Mouse (Mus musculus) testis, adult 2 months (tissue): ENCODE measurements around the gene Pnliprp1. TPM values are rescaled to one million over a fixed set of nuclear protein-coding genes. Genes with fewer than 3 reads are reported as not detected.

ENCODE experiments used
- H3K27ac ChIP-seq: fragments of 200-500 bp; 2 replicates; pipeline ENCODE4 v1.5.1; 2012; ENCODE audit warnings: low read depth, low read length; ENCODE audit not compliant: control insufficient read depth, insufficient read depth
- H3K27me3 ChIP-seq: fragments of 200-500 bp; 2 replicates; pipeline ENCODE4 v1.6.1; 2012; ENCODE audit warnings: mild to moderate bottlenecking, low read length, moderate library complexity; ENCODE audit not compliant: control insufficient read depth, insufficient read depth
- H3K36me3 ChIP-seq: fragments of 200-500 bp; 2 replicates; pipeline ENCODE4 v1.6.1; 2012; ENCODE audit warnings: mild to moderate bottlenecking, low read length; ENCODE audit not compliant: control insufficient read depth, insufficient read depth
- H3K4me1 ChIP-seq: fragments of 200-500 bp; 2 replicates; pipeline ENCODE4 v1.6.1; 2012; ENCODE audit warnings: low read length; ENCODE audit not compliant: control insufficient read depth, insufficient read depth
- H3K4me3 ChIP-seq: fragments of 200-500 bp; 2 replicates; pipeline ENCODE4 v1.5.1; 2012; ENCODE audit warnings: low read depth, mild to moderate bottlenecking, low read length, moderate library complexity, mixed read lengths; ENCODE audit not compliant: control insufficient read depth
- CTCF ChIP-seq: fragments of 200-500 bp; IDR thresholded peaks from 2 replicates; pipeline ENCODE4 v1.5.1; 2012; ENCODE audit warnings: low read depth, mild to moderate bottlenecking, inconsistent platforms, low read length, moderate library complexity; ENCODE audit not compliant: control insufficient read depth, insufficient read depth, insufficient replicate concordance
- POLR2A ChIP-seq: fragments of 200-500 bp; IDR thresholded peaks from 2 replicates; pipeline ENCODE4 v1.6.1; 2012; ENCODE audit warnings: low read depth, mild to moderate bottlenecking, inconsistent platforms, low read length, moderate library complexity; ENCODE audit not compliant: control insufficient read depth
- polyA plus RNA-seq: library from polyadenylated mRNA; depleted of rRNA; stranded (reverse); fragments of >200 nt; gene quantifications from 2 replicates; pipeline ENCODE4 v1.2.3, GENCODE M21; 2012

Pnliprp1 gene
- polyA plus RNA-seq, 1 experiment, result 0.19 TPM

DNA sequence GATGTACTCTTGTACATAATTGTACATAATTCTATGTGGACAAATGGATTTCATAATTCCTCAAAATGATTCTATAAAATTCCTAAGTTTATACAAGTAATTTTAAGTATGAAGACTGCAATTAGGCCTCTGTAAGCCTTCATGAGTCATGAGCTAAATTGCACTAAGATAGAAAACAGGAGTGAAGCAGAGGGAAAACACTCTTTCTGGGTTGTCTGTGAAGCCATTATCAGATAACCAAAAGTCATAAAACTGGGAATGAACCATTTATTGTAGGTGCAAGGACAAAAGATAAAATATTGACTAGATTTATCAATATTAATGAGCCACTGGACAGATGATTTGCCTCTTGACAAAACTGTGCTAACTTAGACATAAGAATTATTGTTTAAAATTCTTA, 8.2 kb upstream of the Pnliprp1 start:
- H3K36me3 ChIP-seq, result no peaks in the 10 kb centered on the region
- H3K27me3 ChIP-seq, result no peaks in the 10 kb centered on the region
- no peak overlapping the region for H3K4me3 ChIP-seq
- TF ChIP-seq POLR2A (no peak), CTCF (no peak)
- no peaks in the 10 kb centered on the region for H3K4me1 ChIP-seq
- no peak overlapping the region for H3K27ac ChIP-seq

DNA sequence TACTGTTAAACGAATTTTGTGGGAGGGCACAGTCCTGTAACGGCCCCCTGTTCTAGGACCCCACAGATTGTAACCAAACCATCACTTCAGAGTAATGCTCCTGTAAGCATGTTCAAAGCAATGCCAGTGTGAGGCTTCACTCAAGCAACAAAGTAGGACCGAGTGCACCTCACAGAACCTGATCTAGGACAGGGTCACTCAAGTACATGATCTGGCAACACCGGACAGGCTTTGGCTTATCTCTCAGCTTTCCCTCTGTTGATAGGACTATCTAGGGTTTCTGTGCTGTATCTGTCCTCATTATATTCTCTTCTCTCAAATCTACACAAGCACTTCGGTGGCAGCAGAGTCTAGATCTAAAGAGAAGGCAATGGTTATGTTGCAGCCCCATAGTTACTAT, 2.1 kb upstream of the Pnliprp1 start:
- no peaks in the 10 kb centered on the region; the same call in 1 of the 2 replicates for H3K4me1 ChIP-seq
- H3K27me3 ChIP-seq, result no peaks in the 10 kb centered on the region
- H3K4me3 ChIP-seq, result no peak overlapping the region
- H3K27ac ChIP-seq, result no peak overlapping the region
- TF ChIP-seq CTCF, result no peak
- no peak for TF ChIP-seq POLR2A
- H3K36me3 ChIP-seq, result no peaks in the 10 kb centered on the region

DNA sequence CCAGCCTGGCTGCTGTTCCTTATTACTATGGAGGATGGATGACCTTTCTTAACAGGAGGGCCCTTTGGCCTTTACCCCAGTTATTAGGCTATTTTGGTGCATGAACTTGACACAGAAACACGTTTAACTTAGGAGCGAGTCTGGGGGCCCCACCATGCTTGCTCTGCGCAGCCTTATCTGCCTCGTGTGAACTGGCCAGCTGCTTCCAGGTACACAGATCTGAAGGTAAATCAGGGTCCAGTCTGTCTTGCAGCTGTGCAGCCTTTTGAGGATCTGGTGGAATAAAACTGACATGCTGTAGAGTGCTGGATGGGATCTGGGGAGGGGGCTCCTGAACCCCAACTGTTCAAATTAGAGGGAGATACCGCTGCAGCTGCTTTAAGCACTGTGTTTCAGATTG, 931 bp upstream of the Pnliprp1 start:
- H3K4me3 ChIP-seq, result no peak overlapping the region
- TF ChIP-seq CTCF (no peak), POLR2A (no peak)
- H3K4me1 ChIP-seq, result no peaks in the 10 kb centered on the region; the same call in 1 of the 2 replicates
- H3K27me3 ChIP-seq, result no peaks in the 10 kb centered on the region
- no peak overlapping the region for H3K27ac ChIP-seq
- H3K36me3 ChIP-seq, result no peaks in the 10 kb centered on the region

DNA sequence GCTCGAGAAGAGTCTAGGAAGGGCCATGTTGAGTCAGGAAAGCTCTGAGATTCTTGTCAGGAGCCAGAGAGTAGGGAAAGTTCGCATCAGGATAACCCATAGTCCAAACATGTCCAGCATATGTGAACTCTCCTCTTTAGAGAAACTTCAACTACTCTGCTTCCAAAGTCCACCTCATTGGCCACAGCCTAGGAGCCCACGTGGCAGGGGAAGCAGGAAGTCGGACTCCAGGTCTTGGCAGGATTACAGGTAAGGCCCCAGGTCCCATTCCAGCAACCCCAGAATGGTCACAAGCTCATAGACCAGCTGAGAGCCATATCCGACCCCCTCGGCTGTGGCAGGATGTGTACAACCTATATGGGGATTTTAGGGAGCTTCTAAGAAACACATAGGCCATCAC, 4.5 kb downstream of the Pnliprp1 start:
- H3K36me3 ChIP-seq, result no peaks in the 10 kb centered on the region
- H3K4me1 ChIP-seq, result no peaks in the 10 kb centered on the region
- H3K4me3 ChIP-seq, result no peak overlapping the region
- TF ChIP-seq POLR2A, result no peak
- TF ChIP-seq CTCF, result no peak
- H3K27ac ChIP-seq, result no peak overlapping the region
- no peaks in the 10 kb centered on the region for H3K27me3 ChIP-seq

DNA sequence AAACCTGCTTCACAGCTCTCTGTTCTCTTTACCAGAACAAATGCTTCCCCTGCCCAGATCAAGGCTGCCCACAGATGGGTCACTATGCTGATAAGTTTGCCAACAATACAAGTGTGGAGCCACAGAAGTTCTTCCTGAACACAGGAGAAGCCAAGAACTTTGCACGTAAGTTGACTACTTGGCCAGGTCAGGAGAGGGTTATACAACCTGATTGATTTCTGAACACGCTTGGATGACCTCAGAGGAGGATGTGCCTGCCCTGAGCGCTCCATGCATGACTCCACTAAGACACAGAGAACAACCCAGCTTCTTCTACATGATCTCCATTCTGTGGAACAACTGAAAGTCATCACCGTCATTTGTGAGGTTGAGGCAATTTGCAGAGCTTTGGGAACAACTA, 9.4 kb downstream of the Pnliprp1 start:
- TF ChIP-seq POLR2A (no peak), CTCF (no peak)
- Histone ChIP-seq H3K36me3 (no peaks in the 10 kb centered on the region), H3K27me3 (no peaks in the 10 kb centered on the region), H3K4me1 (no peaks in the 10 kb centered on the region), H3K27ac (no peak overlapping the region), H3K4me3 (no peak overlapping the region)

DNA sequence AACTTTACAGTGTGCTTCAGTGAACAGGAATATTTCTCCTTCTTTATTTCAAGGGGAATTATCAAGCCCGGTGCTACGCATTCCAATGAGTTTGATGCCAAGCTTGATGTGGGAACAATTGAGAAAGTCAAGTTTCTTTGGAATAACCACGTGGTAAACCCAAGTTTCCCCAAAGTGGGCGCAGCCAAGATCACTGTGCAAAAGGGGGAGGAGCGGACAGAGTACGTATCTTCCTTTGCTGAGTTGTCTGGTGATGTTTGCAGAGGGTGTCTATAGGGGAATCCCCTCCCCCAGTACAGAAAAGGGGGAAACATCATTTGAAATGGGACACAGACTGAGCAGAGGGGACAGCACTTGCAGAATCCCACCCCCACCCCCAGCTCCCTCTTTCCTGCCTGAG, 12.3 kb downstream of the Pnliprp1 start:
- TF ChIP-seq POLR2A (no peak), CTCF (no peak)
- H3K36me3 ChIP-seq, result no peaks in the 10 kb centered on the region
- no peak overlapping the region for H3K4me3 ChIP-seq
- no peaks in the 10 kb centered on the region for H3K4me1 ChIP-seq
- H3K27me3 ChIP-seq, result no peaks in the 10 kb centered on the region
- no peak overlapping the region for H3K27ac ChIP-seq

DNA sequence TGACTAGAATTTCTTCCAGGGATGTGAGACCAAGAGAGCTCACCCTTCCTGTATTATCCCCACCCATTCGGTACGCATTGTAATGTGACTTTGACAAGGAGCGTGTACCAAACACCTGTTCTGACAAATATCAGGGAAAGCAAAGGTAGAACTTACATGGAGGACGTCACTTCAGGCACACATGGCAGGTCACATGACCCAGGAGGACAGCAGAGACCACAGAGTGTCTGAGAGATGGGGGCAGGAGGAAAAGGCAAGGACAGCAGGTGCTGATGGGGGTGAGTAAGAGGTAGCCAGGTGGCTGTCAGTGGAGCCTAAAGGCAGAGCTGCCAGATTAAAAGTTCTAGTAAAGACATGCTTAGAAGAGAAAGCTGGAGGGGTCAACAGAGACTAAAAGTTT, 14.0 kb downstream of the Pnliprp1 start:
- Histone ChIP-seq H3K4me1 (no peaks in the 10 kb centered on the region), H3K36me3 (no peaks in the 10 kb centered on the region), H3K27ac (no peak overlapping the region), H3K4me3 (no peak overlapping the region), H3K27me3 (no peaks in the 10 kb centered on the region)
- TF ChIP-seq CTCF (no peak), POLR2A (no peak)

DNA sequence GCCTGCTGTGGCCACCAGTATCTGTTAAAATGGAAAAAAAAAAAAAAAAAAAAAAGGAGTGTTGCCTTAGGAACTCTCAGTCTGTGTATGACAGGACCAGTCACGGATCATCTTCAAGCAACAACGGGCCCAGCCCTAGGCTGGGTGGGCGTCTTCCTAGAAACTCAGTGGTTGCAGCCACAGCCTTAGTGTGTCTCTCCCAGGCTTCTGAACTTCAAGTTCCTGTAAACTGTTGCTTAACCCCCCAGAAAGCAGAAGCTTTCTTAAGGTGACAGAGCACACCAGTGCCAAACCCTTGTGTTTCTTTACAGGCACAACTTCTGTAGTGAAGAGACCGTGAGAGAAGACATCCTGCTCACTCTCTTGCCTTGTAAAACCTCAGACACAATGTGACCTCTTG, 15.0 kb downstream of the Pnliprp1 start:
- Histone ChIP-seq H3K27me3 (no peaks in the 10 kb centered on the region), H3K36me3 (no peaks in the 10 kb centered on the region), H3K27ac (no peak overlapping the region), H3K4me3 (no peak overlapping the region), H3K4me1 (no peaks in the 10 kb centered on the region)
- TF ChIP-seq CTCF, result no peak
- TF ChIP-seq POLR2A, result no peak
